Mouse (Mus musculus) thymus, adult 2 months (tissue): Measurements from ENCODE around the gene Nt5dc3.

Experiments
- CTCF ChIP-seq: fragments of 200-500 bp; IDR thresholded peaks from 2 replicates; pipeline ENCODE4 v1.5.1; 2012; ENCODE audit warnings: mild to moderate bottlenecking, control low read depth, low read length, moderate library complexity, borderline replicate concordance; ENCODE audit not compliant: control insufficient read depth, poor library complexity, insufficient read depth; ENCODE audit errors: extremely low read depth
- POLR2A ChIP-seq: fragments of 200-500 bp; IDR thresholded peaks from 2 replicates; pipeline ENCODE4 v1.6.1; 2012; ENCODE audit warnings: mild to moderate bottlenecking, low read length, control low read depth, moderate library complexity; ENCODE audit not compliant: control insufficient read depth, poor library complexity, insufficient read depth; ENCODE audit errors: extremely low read depth

DNA sequence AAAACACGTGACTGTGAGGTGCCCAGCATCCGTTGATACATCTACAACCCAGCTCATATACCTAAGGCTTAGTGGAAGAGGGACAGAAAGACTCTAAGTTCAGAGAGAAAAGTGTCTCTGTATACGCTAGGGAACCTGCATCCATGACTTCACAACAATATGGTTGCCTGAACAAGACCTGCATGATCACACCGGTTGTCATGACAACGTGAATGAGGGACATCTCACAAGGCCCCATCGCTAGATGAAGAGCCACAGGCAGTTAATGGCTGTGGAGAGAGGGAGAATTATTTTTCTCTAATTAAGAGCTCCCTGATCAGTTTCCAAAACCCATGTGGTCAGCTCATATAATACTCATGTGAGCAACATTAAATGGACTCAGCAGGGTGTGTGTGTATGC lies 73.4 kb downstream of the Nt5dc3 start:
- no peak for TF ChIP-seq CTCF
- no peak for TF ChIP-seq POLR2A
